Mouse (Mus musculus) Muller cell, postnatal 12 days (primary cell): ENCODE measurements at regions not wholly inside any gene's neighbourhood (a gene's known extent, or its start where the extent isn't known, plus 50 kb on each side); places are given as distances from the start of the nearest gene placed in this dataset.
A peak's percentile ranks its signal among the peaks of the same experiment; 100 is the strongest.

Experiments used
- DNase-seq: peaks from one replicate; pipeline ENCODE4 v3.0.0-alpha.2; 2015; ENCODE audit errors: inconsistent ontology term

DNA sequence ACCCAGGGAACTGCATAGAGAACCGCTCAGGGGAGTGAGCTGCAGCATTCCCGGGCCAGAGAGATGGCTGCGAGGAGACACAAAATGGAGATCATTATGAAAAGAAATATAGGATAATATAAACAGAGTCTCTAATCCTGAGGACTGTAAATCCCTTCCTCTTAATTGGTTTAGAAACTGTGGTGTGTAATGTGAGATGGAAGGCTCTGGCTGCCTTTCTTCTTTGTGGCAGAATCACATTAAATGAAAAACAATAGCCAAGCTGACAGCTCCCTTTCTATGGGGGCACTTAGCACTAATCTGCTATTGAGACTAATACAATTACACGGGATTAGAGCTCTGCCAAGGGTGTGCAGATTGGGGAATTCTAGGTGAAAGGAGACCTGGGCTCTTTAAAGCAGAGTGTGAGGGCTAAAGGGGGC lies 288.0 kb downstream of the Icos start:
- peak; percentile 6 for DNase-seq

DNA sequence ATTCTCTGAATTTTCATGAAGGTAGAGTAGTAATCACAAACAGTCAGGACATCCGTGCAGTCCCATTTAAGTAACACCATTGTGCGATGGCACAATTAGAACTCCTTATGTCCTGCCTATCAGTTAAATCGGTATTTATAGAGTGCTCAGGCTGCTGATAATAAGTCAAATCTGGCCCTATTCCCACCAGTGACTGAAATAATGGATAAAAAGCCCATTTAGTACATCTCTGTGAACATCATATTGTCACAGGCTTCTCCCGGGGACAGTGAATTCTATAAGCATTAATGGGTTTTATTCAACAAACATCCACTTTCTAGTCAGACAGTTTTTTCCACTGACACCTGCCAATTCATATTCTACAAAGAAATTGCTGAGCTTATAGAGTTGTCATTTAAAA lies 296.1 kb downstream of the Icos start:
- no peak for DNase-seq

DNA sequence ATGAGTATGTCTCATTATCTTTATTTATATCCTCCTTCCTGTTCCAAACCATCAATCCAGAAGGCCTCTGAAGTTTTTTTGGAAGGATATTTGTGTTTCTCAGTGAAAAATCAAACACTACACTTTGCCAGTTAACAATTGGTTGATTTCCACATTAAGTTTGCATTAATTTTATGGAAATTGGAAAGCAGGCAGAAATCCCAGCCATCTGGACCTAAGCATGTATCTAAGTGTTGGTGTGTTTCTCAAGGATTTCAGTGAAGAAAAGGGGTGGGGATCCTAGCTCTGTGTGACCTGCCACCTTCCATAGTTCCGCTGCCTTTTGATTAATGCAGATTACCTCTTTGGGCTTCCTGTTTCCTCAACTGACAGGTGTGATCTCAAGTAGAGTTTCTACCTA lies 296.5 kb downstream of the Icos start:
- no peak for DNase-seq

DNA sequence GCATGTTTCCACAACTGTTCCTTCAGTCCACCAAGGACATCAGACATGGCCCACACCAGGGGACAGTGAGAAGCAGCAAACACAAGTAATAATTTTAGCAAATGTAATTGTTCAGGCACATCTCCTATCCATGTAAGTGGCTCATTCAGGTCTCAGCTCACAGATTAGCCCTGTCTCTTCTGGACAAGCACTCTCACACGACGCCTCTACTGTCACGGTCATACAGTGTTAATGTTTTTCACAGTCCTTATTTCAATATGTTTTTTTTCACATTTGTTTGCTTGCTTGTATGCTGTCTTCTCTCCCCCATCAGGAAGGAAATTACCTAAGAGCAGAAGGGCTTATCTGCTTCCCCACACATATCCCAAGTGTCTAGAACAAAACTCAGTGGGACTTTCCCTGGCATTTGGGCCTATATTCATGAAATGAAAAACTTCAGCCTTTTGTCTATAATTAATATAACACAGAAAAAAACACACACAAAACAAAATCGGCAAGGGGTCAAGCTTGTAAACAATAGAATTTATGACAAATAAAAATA lies 299.5 kb downstream of the Icos start:
- DNase-seq = no peak

DNA sequence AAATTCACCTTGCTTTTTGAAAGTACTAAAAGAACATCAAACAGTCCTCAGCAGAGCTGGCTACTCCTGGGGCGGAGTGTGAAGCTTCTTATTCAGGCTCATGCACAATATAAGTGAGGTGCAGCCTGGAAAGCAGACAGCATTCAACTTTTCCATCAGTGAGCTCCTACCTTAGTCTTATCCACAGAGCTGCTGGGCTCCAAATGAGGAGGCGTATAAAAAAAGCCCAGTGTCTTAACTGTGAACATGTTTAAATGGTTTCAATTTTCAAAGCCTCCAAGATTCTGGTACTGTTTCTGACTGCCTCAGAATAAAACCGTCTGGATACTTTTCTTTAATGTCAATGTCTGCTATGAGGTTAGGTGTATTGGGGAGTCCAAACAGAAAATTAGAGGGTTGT lies 310.5 kb downstream of the Icos start:
- no peak for DNase-seq

DNA sequence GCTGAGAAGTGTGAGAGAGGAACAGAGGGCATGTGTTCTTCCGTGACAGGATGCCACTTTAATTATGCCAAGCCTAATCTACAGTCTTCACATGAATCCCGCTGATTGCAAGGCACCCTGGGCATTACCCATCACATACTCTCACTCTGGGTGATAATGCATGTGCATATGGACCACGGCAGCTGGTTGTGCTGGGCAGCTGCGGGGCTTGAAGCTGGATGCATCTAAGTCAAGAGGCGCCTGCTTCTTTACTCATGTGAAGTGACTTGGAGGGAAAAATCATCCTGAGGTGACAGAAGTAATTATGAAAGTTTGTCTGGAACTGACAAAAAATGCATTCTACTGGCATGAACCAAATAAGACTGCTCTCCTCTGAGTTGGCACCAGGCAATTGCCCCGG lies 311.2 kb downstream of the Icos start:
- no peak for DNase-seq

DNA sequence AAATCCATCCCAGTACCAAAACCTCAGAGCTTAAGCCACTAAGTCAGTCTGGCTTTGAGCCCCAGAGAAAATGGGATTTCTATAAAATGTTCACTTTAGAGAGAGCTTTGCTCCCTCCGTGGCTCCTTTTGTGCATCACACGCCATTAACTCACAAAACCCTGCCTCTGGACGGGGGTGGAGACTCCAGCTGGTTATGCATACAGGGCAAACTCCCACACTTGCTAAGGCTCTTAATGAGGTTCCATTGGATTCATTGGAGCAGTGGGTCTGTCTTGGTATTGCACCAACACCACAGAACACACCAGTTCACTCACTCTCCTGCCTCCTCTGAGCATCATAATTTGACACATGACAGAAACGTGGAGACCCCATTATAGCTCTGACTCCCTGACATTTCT lies 311.8 kb downstream of the Icos start:
- no peak for DNase-seq

DNA sequence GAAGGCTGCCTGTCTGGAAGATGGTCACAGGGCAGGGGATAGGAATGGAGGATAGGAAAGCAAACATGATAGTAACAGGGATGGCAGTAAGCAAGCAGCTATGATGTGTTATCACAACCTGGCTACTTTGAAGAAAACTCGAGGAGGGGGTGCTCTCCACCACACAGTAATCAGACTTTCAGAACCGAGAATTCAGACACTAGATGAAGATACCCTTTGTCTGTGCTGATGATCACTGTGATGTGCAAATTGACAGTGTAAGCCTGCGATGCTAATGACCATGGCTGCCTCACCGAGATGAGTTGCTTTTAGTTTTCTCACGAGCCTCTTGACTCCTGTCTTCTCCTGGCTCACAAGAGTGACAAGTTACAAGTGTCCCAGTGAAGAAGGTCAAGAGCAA lies 315.4 kb downstream of the Icos start:
- no peak for DNase-seq

DNA sequence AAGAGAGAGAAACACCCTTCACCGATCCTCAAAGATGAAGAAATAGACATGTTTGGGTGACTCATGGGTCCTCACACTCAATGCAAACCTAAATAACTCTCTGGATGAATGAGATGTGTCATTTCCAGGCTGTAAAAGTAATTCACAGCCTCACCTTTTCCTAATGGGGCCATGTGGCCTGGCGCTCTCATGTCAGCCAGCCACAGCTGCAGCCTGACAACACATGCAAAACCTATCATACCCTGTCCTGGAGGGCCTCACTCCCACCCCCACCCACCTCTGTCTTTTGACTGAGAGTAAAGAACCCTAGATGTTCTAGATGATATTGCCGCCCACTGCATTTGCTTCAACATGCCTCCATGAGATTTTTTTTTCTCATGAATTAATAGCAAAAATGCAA lies 317.5 kb downstream of the Icos start:
- no peak for DNase-seq

DNA sequence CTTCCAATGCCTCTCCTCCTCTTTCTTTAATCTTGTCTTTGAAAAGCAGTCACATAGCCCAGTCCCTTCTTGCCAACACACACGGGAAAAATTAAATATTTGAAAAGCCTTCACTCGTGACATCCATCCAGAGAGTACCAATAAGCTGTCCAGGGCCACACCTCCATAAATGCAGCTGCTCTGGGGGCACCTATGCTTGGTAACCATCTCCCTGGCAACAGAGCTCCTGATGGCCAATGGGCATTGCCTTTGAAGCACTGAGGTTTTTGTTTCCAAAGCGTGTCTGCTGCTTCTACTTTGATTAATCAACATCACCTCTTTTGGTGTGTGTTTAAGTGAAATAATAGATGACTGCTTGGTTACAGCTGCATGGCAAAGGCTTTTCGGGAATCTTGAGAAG lies 319.1 kb downstream of the Icos start:
- DNase-seq = no peak

DNA sequence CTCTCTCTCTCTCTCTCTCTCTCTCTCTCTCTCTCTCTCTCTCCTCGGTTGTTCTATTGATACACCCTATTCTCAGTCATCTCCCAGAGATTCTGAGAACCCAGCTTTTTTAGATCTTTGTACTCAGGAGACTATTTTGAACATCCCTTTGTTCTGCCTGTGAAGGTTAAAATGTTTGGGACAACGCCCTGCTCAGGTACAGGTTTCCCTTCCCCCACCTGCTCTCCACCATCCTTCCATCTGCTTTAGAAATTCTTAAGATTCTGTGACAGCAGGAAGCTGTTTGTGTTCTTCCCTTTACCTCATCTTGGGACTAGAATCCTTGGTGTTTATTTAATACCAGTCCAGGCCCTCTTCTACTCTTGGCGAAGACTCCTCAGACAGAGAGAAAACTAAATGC lies 319.6 kb downstream of the Icos start:
- no peak for DNase-seq

DNA sequence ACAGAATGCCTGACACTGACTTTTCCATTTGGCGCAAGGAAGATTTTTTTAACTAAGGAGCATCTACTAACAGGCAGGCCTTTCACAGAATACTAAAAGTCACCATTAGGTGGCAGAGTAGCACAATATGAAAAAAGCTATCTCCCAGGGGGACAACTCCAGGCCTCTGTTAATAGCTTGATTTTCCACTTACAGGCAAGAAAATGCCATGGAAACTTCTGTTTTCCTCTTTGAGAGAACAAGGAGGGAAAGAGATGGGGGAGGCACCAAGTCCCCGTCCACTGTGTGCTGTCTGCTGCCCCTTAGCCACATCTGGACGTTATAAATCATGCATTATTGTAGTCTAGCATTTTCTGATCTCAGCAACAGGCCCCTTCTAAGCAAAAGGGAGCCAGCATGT lies 320.3 kb downstream of the Icos start:
- DNase-seq = peak; percentile 69

DNA sequence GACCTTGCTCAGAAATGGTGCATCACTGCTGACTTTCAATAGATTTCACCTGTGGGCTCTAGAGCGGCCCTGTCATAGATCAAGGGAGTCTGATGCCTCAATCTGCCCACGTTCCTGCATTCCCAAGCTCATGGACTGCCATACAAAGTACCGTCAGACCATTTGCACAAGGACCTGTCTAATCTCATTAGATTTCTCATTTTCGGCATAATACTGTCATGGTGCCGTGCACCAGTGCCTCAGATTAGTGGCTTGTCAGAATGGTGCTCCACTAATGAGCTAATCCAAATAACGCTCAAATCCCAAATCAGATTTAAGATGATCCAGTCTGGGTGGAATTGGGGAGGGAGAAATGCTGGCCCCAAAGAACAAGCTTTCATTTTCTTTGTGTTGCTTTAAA lies 321.1 kb downstream of the Icos start:
- DNase-seq = peak; percentile 79

DNA sequence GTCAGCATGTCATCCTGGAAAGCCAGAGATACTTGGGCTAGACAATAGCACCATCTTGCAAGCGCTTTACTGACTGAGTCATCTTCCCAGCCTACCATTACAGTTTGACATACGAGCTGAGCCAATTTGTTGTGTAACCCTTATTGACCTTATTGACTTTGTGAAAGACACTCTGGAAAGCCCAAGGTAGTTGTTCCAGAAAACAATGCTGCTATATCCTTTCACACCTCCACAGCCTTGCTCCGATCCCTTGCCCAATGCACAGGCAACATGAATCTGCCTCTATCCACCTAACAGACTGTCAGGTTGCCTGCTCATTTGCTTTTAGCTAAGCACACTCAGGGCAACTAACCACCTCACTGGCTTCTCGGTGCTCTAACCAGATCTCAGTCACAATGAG lies 322.8 kb downstream of the Icos start:
- no peak for DNase-seq

DNA sequence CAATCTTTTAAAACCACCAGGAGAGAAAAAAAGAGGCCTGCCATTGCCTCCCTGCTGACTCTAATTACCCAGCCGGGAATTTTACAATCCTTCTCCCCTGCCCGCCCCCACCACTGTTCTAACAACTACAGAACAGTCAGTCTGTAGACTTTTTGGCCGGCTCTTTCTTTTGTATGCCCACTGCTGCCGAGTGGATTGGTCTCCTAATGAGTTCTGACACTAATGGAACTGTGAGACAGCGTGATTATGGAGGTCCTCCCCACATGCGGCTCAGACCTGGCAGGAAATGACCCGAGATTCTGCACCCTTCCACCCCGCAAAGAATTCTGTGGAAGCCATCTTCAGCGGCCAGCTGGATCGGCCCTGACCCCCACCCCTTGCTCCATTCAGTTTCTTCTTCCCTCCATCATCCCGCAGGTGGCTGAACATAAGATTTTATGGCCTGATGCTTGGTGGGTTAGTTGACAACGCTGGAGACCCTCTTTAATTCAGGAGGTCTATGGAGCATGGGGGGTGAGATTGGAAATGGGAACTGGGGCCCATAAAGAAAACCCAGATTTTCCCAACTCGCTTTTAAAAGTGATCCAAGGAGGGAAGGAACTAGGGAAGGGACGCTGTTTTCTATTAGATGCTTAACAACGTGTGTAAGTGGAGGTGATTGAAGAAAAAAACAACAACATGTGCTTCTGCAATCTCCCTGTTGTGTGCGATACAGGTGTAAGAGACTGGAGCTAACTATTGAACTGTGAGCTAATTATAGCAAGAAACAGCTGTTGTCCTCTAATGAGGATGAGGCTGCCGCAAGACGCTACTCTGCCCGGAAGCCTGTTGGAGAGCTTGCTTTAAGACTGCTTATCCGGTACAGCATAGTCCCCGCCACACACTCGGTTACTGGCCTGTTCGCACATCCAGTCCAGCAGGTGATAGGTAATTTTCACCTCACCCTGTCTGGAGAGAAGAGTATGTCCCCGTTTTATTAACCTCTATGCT lies 323.6 kb downstream of the Icos start:
- DNase-seq = peak; percentile 90

DNA sequence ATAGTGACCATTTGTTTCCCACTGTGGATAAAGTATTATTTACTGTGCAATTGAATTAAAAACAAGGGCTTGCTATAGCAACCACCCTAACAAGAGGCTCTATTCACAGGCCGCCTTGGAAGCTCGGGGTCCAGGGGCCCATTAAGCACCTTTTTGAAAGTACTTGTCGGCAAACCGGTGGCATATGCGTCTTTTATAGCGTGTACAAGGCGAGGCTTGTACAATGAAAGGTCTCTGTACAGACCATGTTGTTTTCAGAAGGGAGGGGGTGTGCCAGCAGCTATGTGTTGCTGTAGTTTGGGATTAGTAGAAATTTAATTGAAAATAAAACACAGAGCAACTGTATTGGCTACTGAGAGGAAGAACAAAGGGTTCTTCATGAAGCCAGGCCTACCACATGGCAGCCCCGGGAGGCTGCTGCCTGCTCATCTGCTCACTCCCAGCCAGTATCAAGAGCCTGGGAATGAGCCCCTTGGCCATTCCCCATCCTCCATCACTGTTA lies 324.9 kb downstream of the Icos start:
- DNase-seq = no peak

DNA sequence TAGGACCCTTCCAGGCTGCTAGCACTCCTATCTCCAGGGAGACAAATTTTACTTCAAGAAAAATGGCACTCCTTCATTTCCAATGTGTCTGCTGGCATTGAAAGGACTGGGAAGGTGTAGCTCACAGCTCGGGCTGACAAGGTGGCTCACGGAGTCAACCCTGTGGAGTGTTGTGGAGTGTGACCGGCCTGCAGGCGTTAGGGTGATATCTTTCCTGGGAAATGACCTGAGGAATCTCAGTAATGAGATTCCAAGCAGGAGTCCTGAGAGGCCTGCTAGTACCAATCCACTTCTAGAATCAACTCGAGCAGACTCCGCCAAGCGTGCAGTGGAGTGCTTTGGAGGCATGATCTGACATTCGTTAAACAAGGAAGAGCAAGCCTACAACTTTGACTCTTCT lies 328.6 kb downstream of the Icos start:
- no peak for DNase-seq

DNA sequence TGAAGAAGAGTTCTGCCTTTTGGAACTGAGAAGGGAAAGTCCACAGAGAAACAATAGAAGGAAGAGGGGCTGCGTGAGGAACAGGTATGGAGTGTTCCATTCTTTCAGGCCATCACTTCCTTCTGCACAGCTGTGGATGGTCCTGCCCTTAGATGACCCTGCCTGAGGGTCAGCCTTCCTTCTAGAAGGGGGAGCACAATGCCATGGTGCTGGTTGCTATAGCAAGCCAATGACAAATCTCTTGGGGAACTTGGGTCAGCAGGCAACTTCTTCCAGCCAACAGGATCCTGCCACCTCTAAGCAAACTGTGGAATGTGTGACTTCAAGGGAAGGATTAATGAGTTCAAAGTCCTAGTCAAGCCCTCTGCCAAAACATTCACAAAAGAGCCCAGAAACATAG lies 329.1 kb upstream of the Pard3b start:
- no peak for DNase-seq

DNA sequence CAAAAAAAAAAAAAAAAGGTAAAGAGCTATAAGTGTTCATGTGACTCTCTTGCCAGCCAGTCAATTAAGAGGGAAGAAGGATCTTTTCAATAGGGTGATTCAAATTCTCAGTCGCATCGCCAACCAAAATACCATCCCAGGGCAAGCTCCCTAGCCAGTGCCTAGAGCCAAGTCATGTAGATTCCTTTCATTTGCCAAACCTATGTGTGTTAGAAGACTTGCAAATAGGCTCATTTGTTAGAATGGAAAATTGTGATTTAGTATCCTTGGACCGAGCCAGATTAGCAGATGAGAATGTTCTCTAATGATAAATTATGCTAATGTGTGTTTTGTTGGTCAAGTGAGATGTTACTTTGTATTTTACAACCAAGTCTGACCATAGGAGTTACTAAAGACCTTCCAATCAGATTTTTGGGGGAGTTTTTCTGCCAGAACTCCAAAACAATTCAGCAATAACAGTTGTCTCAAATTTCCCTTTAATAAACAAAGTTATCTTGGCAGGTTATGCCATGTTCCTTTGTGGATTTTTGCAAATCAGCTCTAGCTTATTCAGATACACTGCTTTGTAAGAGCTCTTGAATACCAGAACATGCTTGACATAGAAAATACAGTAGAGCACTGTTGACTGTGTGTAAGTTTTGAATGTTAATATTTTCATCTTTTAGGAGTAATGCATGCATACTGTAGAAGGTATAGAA lies 328.4 kb upstream of the Pard3b start:
- peak; percentile 92 for DNase-seq

DNA sequence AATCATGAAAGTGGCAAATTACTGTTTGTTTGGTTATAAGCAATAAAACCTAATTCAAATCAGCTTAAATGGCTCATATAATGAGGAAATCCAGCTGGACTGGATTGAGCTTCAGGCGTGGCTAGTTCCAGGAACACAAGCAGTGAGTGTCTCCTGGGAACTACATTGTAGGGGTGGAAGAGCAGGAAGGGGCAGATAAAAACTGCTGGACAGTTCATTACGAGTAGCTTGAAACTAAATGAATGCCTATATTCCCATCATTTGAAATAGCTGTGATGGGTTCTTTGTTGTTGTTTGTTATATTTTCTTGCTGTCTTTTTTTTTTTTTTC lies 327.9 kb upstream of the Pard3b start:
- no peak for DNase-seq

DNA sequence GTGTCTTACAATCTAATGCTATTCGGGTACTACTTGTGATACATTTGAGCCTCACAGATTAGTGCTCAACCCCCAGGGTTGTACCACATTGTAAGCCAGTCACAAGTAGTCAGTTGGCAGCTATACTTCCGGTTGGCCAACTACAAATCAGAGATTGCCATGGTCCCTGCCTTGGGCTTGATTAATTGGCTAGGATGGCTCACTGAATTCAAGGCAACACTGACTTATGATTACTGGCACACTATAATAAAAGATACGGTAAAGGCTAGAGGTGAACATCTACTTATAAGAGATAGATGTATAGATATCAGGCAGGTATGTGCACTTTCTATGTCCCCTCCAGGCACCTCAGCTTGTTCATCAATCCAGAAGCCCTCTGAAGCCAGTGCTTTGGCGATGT lies 325.4 kb upstream of the Pard3b start:
- no peak for DNase-seq

DNA sequence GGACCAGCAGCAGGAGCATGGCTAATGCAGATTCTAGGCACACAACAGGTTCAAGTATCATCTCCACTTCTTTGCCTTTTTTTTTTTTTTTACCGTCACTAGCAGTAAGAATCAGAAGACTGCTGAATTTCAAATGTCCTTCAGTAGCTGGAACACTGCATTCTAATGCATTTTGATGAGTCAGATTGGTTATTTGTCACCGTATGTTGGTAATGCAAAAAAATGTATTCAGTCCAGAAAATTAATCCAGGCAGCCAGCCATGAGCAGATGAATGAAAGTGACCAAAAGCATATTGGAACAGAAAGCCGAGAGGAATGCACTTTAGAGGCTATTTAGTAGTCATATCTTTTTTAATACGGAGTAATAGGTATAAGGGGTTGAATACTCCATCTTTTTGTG lies 322.4 kb upstream of the Pard3b start:
- peak; percentile 74 for DNase-seq

DNA sequence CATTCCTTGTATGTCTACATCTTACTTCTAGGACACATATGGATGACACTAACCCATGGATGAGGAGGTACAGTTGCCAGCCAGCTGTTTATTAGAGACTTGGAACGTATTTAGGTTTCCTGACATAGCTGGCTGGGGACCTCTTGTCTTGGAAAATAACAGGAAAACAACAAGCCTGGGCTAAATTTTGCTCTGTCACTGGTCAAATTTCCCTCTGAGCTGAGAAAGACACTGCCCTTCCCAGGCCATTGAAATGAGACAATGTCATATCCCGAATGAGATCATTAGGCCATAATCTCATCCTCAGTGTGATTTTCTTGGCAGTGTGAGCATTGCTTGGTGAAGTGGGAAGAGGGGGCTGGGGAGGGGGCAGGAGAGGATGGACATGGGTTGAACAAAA lies 321.9 kb upstream of the Pard3b start:
- peak; percentile 44 for DNase-seq
